Mouse (Mus musculus) megakaryocyte, embryonic 14.5 days (primary cell): Measurements from ENCODE around the gene Slc2a1.

Experiments
- FLI1 ChIP-seq: IDR thresholded peaks from 2 replicates; pipeline ENCODE4 v1.6.1; 2012; ENCODE audit warnings: low read length, inconsistent platforms, mixed read lengths
- GATA1 ChIP-seq: IDR thresholded peaks from 3 replicates; pipeline ENCODE4 v1.6.1; 2012; ENCODE audit warnings: mixed read lengths, low read length, inconsistent platforms, borderline replicate concordance

DNA sequence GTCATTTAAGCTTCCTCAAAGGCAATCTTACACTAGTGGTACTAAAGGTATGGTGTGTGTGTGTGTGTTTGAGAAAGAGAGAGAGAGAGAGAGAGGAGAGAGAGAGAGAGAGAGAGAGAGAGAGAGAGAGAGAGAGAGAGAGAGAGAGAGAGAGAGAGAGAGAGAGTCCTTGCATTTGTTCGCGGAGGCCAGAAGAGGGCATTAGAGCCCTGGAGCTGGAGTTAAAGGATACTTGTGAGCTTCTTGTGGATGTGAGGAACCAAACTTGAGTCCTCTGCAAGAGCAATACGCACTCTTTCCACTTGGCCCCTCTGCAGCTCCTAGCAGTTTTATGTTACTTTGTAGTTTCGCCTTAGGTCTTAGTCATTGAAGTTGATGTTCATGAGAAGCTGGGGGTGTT lies 54.5 kb downstream of the Slc2a1 start:
- TF ChIP-seq GATA1 (no peak), FLI1 (no peak)
